Mouse (Mus musculus) MEL (cell line): ENCODE results near the gene Iqcf4.
A peak's percentile ranks its signal among the peaks of the same experiment; 100 is the strongest.

ENCODE experiments used
- BHLHE40 ChIP-seq: IDR thresholded peaks from 2 replicates; pipeline ENCODE4 v1.6.1; 2012; ENCODE audit warnings: low read depth, mild to moderate bottlenecking, inconsistent platforms, low read length, improper control_type of control experiment, borderline replicate concordance
- CTCF ChIP-seq, 3 experiments: IDR thresholded peaks in 2 of 3; conservative IDR thresholded peaks in 1 of 3; 2 replicates each; pipeline ENCODE4 v1.5.1; 2011 to 2012; ENCODE audit warnings: low read length in 3 of 3, low read depth in 2 of 3, mild to moderate bottlenecking in 2 of 3, improper control_type of control experiment in 1 of 3, inconsistent platforms in 1 of 3, mixed read lengths in 1 of 3, moderate library complexity in 1 of 3; ENCODE audit not compliant: control insufficient read depth in 1 of 3, insufficient read depth in 1 of 3, poor library complexity in 1 of 3, severe bottlenecking in 1 of 3
- MAX ChIP-seq: IDR thresholded peaks from 2 replicates; pipeline ENCODE4 v1.6.1; 2011; ENCODE audit warnings: low read length, improper control_type of control experiment
- MAZ ChIP-seq: IDR thresholded peaks from 2 replicates; pipeline ENCODE4 v1.6.1; 2012; ENCODE audit warnings: low read depth, mild to moderate bottlenecking, inconsistent platforms, low read length, improper control_type of control experiment
- POLR2A ChIP-seq, 2 experiments: IDR thresholded peaks; 2 replicates each; pipeline ENCODE4 v1.6.1; 2011 to 2012; ENCODE audit warnings: low read length in 2 of 2, mild to moderate bottlenecking in 2 of 2, control low read depth in 1 of 2, improper control_type of control experiment in 1 of 2, low read depth in 1 of 2, moderate library complexity in 1 of 2; ENCODE audit not compliant: control insufficient read depth in 1 of 2, insufficient read depth in 1 of 2, poor library complexity in 1 of 2
- POLR2AphosphoS5 ChIP-seq: IDR thresholded peaks from 2 replicates; pipeline ENCODE4 v1.6.1; 2012; ENCODE audit warnings: low read depth, borderline replicate concordance, mild to moderate bottlenecking, inconsistent platforms, low read length, moderate library complexity, mixed read lengths
- RCOR1 ChIP-seq: IDR thresholded peaks from 2 replicates; pipeline ENCODE4 v1.6.1; 2012; ENCODE audit warnings: low read depth, mild to moderate bottlenecking, inconsistent platforms, low read length, improper control_type of control experiment
- TBP ChIP-seq: IDR thresholded peaks from 2 replicates; pipeline ENCODE4 v1.8.0; 2011; ENCODE audit warnings: low read depth, low read length, improper control_type of control experiment
- ZC3H11A ChIP-seq: IDR thresholded peaks from 2 replicates; pipeline ENCODE4 v1.6.1; 2012; ENCODE audit warnings: low read depth, mild to moderate bottlenecking, inconsistent platforms, low read length, improper control_type of control experiment
- ZKSCAN1 ChIP-seq: IDR thresholded peaks from 2 replicates; pipeline ENCODE4 v1.6.1; 2012; ENCODE audit warnings: low read depth, mild to moderate bottlenecking, inconsistent platforms, low read length, improper control_type of control experiment, moderate library complexity

- no peak for TF ChIP-seq ZKSCAN1
- TF ChIP-seq ZC3H11A = no peak
- no peak for TF ChIP-seq TBP
- TF ChIP-seq POLR2AphosphoS5 = no peak
- TF ChIP-seq CTCF (IDR thresholded peaks at IDR 0.05 in 2 of 3, conservative IDR thresholded peaks at IDR 0.05 in 1 of 3; ENCODE audit: control insufficient read depth in 1 of 3, insufficient read depth in 1 of 3, low read depth in 2 of 3, low read length in 3 of 3, poor library complexity in 1 of 3, severe bottlenecking in 1 of 3) = no peak
- TF ChIP-seq POLR2A (IDR thresholded peaks at IDR 0.05; ENCODE audit: control insufficient read depth in 1 of 2, insufficient read depth in 1 of 2, low read depth in 1 of 2, low read length in 2 of 2, poor library complexity in 1 of 2) = no peak
- no peak for TF ChIP-seq RCOR1
- TF ChIP-seq MAZ = no peak
- 0 out of 2 replicates have a peak, but pooled peaks have one; percentile 22 for TF ChIP-seq MAX
- TF ChIP-seq BHLHE40 = no peak
These were observed 50.9 kb downstream of the Iqcf4 start for GRCm38 (mm10) chr9:106519909-106520308.
